Mouse (Mus musculus) brain, embryonic 14.5 days (tissue): Measurements from ENCODE around the gene Srebf1. TPM values are rescaled to one million over a fixed set of nuclear protein-coding genes. Genes with fewer than 3 reads are reported as not detected.
A peak's percentile ranks its signal among the peaks of the same experiment; 100 is the strongest.

Source experiments
- DNase-seq: peaks from one replicate; pipeline ENCODE4 v3.0.0-alpha.2; 2011; ENCODE audit warnings: low read depth
- CTCF ChIP-seq: fragments of 200-500 bp; IDR thresholded peaks from 2 replicates; pipeline ENCODE4 v1.5.1; 2012; ENCODE audit warnings: inconsistent platforms, mild to moderate bottlenecking, moderate library complexity, borderline replicate concordance; ENCODE audit not compliant: insufficient read depth, insufficient read length; ENCODE audit errors: extremely low read depth
- POLR2A ChIP-seq: fragments of 200-500 bp; IDR thresholded peaks from 2 replicates; pipeline ENCODE4 v1.6.1; 2012; ENCODE audit warnings: mild to moderate bottlenecking, inconsistent platforms, borderline replicate concordance; ENCODE audit not compliant: poor library complexity, insufficient read depth, insufficient read length, severe bottlenecking; ENCODE audit errors: extremely low read depth
- polyA plus RNA-seq: library from polyadenylated mRNA; depleted of rRNA; stranded (reverse); fragments of >200 nt; gene quantifications from 2 replicates; pipeline ENCODE4 v1.2.3, GENCODE M21; 2012; rRNA removed

Gene Srebf1
- polyA plus RNA-seq, result 71.9 and 78.9 TPM in 2 replicates

GRCm38 (mm10) chr11:60222469-60223236, at the start of gene Srebf1:
Srebf1 (minus strand) TSS chr11:60222581.
- TF ChIP-seq POLR2A (no peak), CTCF (no peak; the same call in 1 of the 2 replicates)
- peak; percentile 76 for DNase-seq

- DNase-seq, result no peak
- TF ChIP-seq CTCF (no peak), POLR2A (no peak)
These were observed 46.2 kb upstream of the Srebf1 start for GRCm38 (mm10) chr11:60268563-60268962.

DNA sequence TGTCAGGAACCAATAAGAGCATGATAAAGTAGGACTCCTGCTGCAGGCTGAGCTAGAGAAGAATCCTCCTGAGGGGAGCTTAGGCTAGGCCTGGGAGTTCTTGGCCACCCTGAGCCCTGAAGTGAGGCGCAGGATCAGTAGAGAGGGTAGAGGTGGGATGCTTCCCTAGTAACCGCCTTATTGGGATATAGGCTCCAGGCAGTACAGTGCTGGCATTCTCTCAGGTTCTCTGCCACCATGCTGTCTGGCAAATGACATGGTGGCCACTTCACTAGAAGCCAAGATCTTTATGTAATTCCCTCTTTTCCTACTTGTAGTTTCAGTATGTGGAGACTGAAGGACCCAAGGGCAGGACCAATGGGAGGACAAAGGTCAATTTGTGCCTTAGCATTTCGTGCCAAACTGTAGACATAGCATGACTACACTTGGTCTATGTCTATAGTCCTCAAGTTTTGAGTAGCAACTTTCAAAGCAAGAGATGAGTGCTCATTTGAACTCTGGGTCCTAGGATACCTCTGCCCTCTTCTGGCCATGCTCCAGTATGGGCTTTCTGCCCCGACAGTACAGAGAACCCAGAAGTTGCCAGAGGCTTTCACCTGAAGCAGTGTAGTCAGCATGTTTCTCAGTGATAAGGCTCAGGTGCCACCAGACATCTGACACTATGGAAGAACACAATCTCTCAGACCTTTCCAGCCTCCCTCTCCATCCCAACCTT, 43.0 kb upstream of the Srebf1 start:
- TF ChIP-seq POLR2A (no peak), CTCF (no peak)
- DNase-seq, result no peak

DNA sequence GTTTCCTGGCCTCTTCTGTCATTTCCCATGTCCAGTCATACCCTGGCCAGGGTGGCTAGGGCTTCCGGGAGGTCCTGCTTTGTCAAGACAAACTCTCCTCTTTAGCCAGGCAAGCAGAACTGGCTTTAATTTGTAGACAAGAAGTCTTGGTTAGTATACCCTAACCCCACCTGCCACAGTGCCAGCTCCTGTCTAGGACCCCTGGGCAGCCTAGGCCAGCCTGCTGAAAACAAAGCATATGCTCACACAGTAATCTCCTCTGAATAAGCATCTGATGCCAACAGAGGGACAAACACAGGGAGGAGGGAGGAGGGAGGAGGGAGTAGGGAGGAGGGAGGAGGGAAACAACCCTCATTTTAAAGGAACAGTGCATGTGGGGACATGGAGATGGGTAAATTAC, 42.3 kb upstream of the Srebf1 start:
- peak; percentile 72 for DNase-seq
- no peak for TF ChIP-seq CTCF
- TF ChIP-seq POLR2A, result no peak

DNA sequence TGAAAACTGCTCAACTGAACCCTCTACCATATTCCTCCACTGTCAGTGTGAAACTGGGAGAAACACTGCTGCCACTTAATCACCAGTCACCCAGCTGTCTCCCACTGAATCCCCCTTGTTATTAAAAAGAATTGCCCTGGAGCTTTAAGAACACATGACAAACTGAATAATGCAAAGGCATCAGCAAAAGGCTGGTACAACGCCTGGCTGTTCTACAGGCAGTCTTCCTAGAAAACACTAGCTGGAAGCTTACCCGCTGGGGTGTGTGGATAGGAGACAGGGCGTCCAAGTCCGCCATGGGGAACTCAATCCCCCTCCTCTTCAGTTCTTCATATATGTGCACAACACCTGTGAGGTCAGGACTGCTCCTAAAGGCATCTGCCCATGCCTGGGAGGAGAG, 40.0 kb upstream of the Srebf1 start:
- TF ChIP-seq CTCF (no peak), POLR2A (no peak)
- peak; percentile 64 for DNase-seq

DNA sequence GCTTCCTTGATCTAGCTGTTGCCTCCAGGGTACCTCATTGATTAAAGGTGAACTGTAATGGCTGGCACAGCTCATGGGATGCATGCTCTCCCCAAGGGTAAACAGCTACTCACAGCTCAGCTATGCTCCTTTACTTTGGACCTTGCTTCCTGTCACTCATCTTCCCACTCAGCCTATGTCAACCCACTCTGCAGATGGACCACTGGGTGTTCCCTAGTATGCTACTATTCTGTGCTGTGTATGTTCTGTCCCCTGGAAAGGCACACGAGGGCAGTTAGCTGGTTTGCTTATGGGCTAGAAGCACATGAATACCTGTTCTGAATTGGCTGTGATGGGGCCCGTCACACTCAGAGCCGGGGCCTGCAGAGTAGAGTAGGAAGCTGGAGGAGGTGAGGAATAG, 38.4 kb upstream of the Srebf1 start:
- TF ChIP-seq POLR2A (no peak), CTCF (no peak)
- no peak for DNase-seq

DNA sequence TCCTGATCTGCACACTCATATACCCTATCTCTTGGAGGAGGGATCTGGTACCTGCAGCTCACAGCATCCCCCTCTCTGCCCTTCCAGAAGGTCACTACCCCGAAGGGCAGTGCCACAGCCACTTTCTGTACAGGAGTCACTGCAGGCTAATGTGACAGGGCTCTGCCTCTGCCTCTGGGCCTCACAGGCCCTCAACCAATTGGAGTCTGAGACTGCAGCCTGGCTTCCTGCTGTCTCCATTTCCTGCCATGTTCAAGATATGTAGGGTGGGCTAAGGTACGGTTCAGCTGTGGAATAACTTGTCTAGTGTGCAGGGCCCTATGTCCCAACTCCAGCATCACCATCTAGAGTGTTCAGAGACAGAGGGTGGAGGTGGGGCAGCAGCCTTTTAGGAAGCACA, 35.3 kb upstream of the Srebf1 start:
- DNase-seq, result no peak
- no peak for TF ChIP-seq CTCF
- no peak for TF ChIP-seq POLR2A

- no peak for DNase-seq
- TF ChIP-seq CTCF, result no peak
- no peak for TF ChIP-seq POLR2A
These were observed 34.3 kb upstream of the Srebf1 start for GRCm38 (mm10) chr11:60256713-60257112.

DNA sequence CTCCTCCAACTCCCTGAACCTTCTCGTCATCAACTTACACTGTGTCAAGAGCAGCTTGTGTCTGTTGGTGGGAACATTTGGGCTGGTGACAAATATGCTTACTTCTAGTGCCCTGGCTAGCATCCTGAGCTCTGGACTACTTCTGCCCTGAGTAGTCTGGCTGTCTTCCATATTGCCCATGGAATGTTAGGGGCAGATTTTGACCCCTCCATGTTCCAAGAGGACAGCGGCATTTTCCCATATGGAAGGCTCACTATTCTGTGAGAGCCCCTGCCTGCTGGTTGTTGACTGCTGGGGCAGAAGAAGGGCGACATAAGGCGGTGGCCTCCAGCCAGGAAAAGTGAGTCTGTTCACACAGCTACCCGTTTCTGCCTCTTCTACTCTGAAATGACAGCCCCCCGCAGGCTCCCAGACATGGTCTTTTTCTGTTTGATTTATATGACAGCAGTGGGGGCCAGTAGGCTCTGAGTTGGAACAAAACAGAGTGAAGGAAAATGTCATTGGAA, 33.8 kb upstream of the Srebf1 start:
- peak; percentile 88 for DNase-seq
- TF ChIP-seq CTCF, result no peak
- no peak for TF ChIP-seq POLR2A

DNA sequence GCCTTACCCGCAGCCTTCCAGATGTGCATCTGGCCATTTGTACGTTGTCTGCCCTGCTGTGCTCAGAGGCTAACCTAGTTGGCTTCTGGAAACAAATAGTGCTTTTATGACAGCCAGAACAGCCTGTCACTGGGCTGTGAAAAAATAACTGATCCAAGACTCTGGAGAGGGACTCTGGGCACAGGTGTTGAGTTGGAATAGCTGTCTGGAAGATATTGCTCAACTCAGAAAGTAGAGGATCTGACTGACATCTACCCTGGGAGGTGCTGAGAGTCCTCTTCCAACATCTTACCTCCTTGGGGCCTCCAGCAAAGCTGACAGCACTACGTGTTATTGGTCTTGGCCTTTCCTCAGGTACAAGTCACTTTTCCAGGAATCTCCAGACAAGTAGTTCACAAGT, 33.3 kb upstream of the Srebf1 start:
- TF ChIP-seq CTCF (no peak), POLR2A (no peak)

DNA sequence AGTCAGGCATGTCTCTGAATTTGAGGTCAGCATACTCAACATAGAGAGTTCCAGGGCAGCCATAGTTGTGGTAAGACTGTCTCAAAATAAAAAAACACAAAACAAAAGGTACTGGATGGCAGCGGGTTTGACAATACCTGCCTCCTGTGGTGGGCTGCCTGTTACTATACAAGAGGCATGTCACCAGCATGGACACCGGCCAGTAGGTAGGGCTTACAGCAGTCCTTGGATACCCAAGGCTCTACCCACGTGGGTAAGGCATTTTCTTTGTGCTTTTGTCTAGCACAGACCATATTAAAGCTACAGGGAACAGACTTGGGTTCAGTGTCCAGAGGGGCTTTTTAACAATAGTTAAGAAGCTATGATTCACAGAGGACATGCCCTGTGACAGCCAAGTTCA, 32.8 kb upstream of the Srebf1 start:
- TF ChIP-seq POLR2A, result no peak
- TF ChIP-seq CTCF, result no peak
- peak; percentile 67 for DNase-seq

More for the DNA sequence above, 33.3 kb upstream of the Srebf1 start:
- no peak for DNase-seq
